Mouse (Mus musculus) CH12.LX (cell line): ENCODE data around the gene Fam118a. TPM values are rescaled to one million over a fixed set of nuclear protein-coding genes. Genes with fewer than 3 reads are reported as not detected.

Source experiments
- DNase-seq: peaks from one replicate; pipeline ENCODE4 v3.0.0-alpha.2; 2013; ENCODE audit errors: extremely low read depth
- H3K27ac ChIP-seq: 2 replicates; pipeline ENCODE4 v1.5.1; 2012; ENCODE audit warnings: low read depth, mild to moderate bottlenecking, control low read depth, moderate library complexity; ENCODE audit not compliant: insufficient read depth
- H3K27me3 ChIP-seq: replicated peaks from 2 replicates; pipeline ENCODE3; 2012; ENCODE audit warnings: inconsistent platforms
- H3K36me3 ChIP-seq, 2 experiments: replicated peaks in 1 of 2; 2 replicates each; pipeline versions ENCODE3 to v1.6.1; 2012; ENCODE audit warnings: inconsistent platforms in 1 of 2, low read length in 1 of 2, mild to moderate bottlenecking in 1 of 2, mixed read lengths in 1 of 2, moderate library complexity in 1 of 2; ENCODE audit not compliant: control insufficient read depth in 1 of 2, insufficient read depth in 1 of 2
- H3K4me1 ChIP-seq, 2 experiments: 2 replicates each; pipeline ENCODE4 v1.6.1; 2012; ENCODE audit warnings: inconsistent platforms in 1 of 2, moderate library complexity in 1 of 2; ENCODE audit not compliant: insufficient read depth in 2 of 2, control insufficient read depth in 1 of 2
- H3K4me2 ChIP-seq: 2 replicates; pipeline ENCODE4 v1.6.1; 2012; ENCODE audit warnings: low read depth, mild to moderate bottlenecking, control low read depth; ENCODE audit not compliant: poor library complexity, insufficient read depth, severe bottlenecking
- H3K4me3 ChIP-seq, 3 experiments: fragments of 150-350 bp in 1 of 3; sonication (generic) in 1 of 3; replicated peaks in 1 of 3; 2 replicates each; pipeline versions ENCODE3 to v1.5.1; 2011 to 2012; ENCODE audit warnings: low read depth in 2 of 3, low read length in 2 of 3, mild to moderate bottlenecking in 2 of 3, moderate library complexity in 2 of 3, control low read depth in 1 of 3, improper control_type of control experiment in 1 of 3, inconsistent platforms in 1 of 3, mixed read lengths in 1 of 3; ENCODE audit not compliant: poor library complexity in 1 of 3
- H3K79me2 ChIP-seq: replicated peaks from 2 replicates; pipeline ENCODE4 v1.6.1; 2012; ENCODE audit warnings: mild to moderate bottlenecking, moderate library complexity; ENCODE audit not compliant: control insufficient read depth, poor library complexity, insufficient read depth, severe bottlenecking; ENCODE audit errors: extremely low read depth
- H3K9ac ChIP-seq: 2 replicates; pipeline ENCODE4 v1.6.1; 2012; ENCODE audit warnings: low read depth, mild to moderate bottlenecking, control low read depth, moderate library complexity; ENCODE audit not compliant: insufficient read depth
- H3K9me3 ChIP-seq: replicated peaks from 2 replicates; pipeline ENCODE3; 2012; ENCODE audit warnings: low read length, inconsistent platforms, mixed read lengths
- BHLHE40 ChIP-seq: IDR thresholded peaks from 2 replicates; pipeline ENCODE4 v1.6.1; 2011; ENCODE audit warnings: mild to moderate bottlenecking, low read depth, low read length, improper control_type of control experiment
- CTCF ChIP-seq, 2 experiments: IDR thresholded peaks in 1 of 2; conservative IDR thresholded peaks in 1 of 2; 2 replicates each; pipeline ENCODE4 v1.5.1; 2011 to 2012; ENCODE audit warnings: low read depth in 2 of 2, low read length in 2 of 2, improper control_type of control experiment in 1 of 2, inconsistent platforms in 1 of 2, mild to moderate bottlenecking in 1 of 2, moderate library complexity in 1 of 2
- E2F4 ChIP-seq: IDR thresholded peaks from 2 replicates; pipeline ENCODE4 v1.6.1; 2011; ENCODE audit warnings: low read depth, low read length, improper control_type of control experiment; ENCODE audit not compliant: insufficient replicate concordance
- ELF1 ChIP-seq: IDR thresholded peaks from 2 replicates; pipeline ENCODE4 v1.6.1; 2014; ENCODE audit warnings: low read depth, mild to moderate bottlenecking, inconsistent platforms, low read length, improper control_type of control experiment
- HCFC1 ChIP-seq: IDR thresholded peaks from 2 replicates; pipeline ENCODE4 v1.6.1; 2012; ENCODE audit warnings: low read depth, mild to moderate bottlenecking, inconsistent platforms, low read length, improper control_type of control experiment
- MAFK ChIP-seq: IDR thresholded peaks from 2 replicates; pipeline ENCODE4 v1.6.1; 2011; ENCODE audit warnings: low read length, improper control_type of control experiment; ENCODE audit not compliant: insufficient replicate concordance
- MAX ChIP-seq: IDR thresholded peaks from 2 replicates; pipeline ENCODE4 v1.6.1; 2011; ENCODE audit warnings: low read length, improper control_type of control experiment
- MAZ ChIP-seq: IDR thresholded peaks from 2 replicates; pipeline ENCODE4 v1.6.1; 2012; ENCODE audit warnings: low read depth, mild to moderate bottlenecking, inconsistent platforms, low read length, improper control_type of control experiment, moderate library complexity
- MYC ChIP-seq: IDR thresholded peaks from 2 replicates; pipeline ENCODE4 v1.6.1; 2011; ENCODE audit warnings: low read depth, mild to moderate bottlenecking, improper control_type of control experiment, low read length
- NELFE ChIP-seq: IDR thresholded peaks from 2 replicates; pipeline ENCODE4 v1.6.1; 2011; ENCODE audit warnings: low read depth, low read length, improper control_type of control experiment
- POLR2A ChIP-seq: IDR thresholded peaks from 2 replicates; pipeline ENCODE4 v1.6.1; 2011; ENCODE audit warnings: low read depth, mild to moderate bottlenecking, improper control_type of control experiment, low read length
- RAD21 ChIP-seq: IDR thresholded peaks from 2 replicates; pipeline ENCODE4 v1.6.1; 2011; ENCODE audit warnings: low read depth, mild to moderate bottlenecking, low read length, improper control_type of control experiment, moderate library complexity
- SIN3A ChIP-seq: IDR thresholded peaks from 2 replicates; pipeline ENCODE4 v1.6.1; 2012; ENCODE audit warnings: low read length, improper control_type of control experiment, inconsistent platforms
- SMC3 ChIP-seq: IDR thresholded peaks from 2 replicates; pipeline ENCODE4 v1.6.1; 2011; ENCODE audit warnings: low read depth, low read length, improper control_type of control experiment
- USF1 ChIP-seq: IDR thresholded peaks from 2 replicates; pipeline ENCODE4 v1.6.1; 2014; ENCODE audit warnings: low read depth, mild to moderate bottlenecking, inconsistent platforms, low read length, improper control_type of control experiment
- USF2 ChIP-seq: conservative IDR thresholded peaks from 2 replicates; pipeline ENCODE4 v1.6.1; 2011; ENCODE audit warnings: low read depth, low read length, improper control_type of control experiment
- ZNF384 ChIP-seq: IDR thresholded peaks from 2 replicates; pipeline ENCODE4 v1.6.1; 2012; ENCODE audit warnings: low read depth, low read length, improper control_type of control experiment, inconsistent platforms
- dilution Hi-C: fragments of 300-500 bp; cut with MboI; formaldehyde crosslinking; loops from 2 replicates; pipeline ENCODE4 v1.14.3; 2020; ENCODE audit warnings: low sequenced_read_pairs; ENCODE audit not compliant: extremely low pct_unique_long_range_greater_than_20kb, extremely low pct_ligation_motif_present
- in situ Hi-C: fragments of 300-500 bp; cut with MboI; formaldehyde crosslinking; loops from 3 replicates; pipeline ENCODE4 v1.14.3; 2019; ENCODE audit warnings: low sequenced_read_pairs, low pct_ligation_motif_present, low pct_unique_long_range_greater_than_20kb, mixed read lengths
- polyA plus RNA-seq: library from polyadenylated mRNA; unstranded; fragments of >175 nt; gene quantifications from 2 replicates; pipeline ENCODE4 v1.2.1, GENCODE M21; 2012; ENCODE audit warnings: low read depth; ENCODE audit not compliant: insufficient read length
- total RNA-seq, 2 experiments: library from RNA; depleted of rRNA; stranded (reverse); fragments of 300-350 nt in 1 of 2; fragments of >200 nt in 1 of 2; gene quantifications; 2 replicates each; pipeline ENCODE4 v1.2.3; 2012 to 2014

Gene Fam118a
- total and polyA plus RNA-seq, 3 experiments, result 13.1 to 18.2 (median 15.0) TPM

DNA sequence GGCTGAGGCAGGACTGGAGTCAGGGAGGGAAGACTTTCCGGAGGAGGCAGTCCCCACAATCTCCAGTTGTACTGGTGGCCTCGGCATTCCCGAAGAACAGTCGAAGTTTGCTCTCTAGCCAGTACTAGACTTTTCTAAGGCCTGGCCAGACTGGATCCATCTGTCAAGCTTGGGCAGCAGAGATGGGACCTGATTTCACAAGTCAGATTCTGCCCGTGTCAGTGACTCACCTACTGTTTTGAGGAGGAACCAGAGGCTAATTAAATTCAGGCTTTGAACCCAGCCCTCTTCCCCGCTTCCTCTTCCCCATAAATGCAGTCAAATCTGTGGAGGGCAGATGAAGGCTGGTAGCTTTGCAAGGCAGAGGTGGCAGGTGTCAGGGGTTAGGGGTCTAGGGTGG is 33.7 kb upstream of the Fam118a start:
- Histone ChIP-seq H3K27me3 (peaks cover 2% of the 10 kb centered on the region), H3K9ac (no peak overlapping the region), H3K79me2 (no peaks in the 10 kb centered on the region), H3K36me3 (no peaks in the 10 kb centered on the region), H3K4me3 (no peak overlapping the region), H3K9me3 (no peaks in the 10 kb centered on the region), H3K4me2 (no peak overlapping the region), H3K27ac (no peak overlapping the region), H3K4me1 (peaks cover 10 to 32% of the 10 kb centered on the region in 2 experiments)
- in situ Hi-C loops, result loop anchor here (5.0 to 10.0 kb wide), 3 partner anchors 42 to 220 kb away; partner anchors contain the start of genes Gm29666 and Nup50
- peak; percentile 48 for DNase-seq
- TF ChIP-seq E2F4, result no peak
- TF ChIP-seq MAZ, result no peak
- no peak for TF ChIP-seq USF2
- TF ChIP-seq SIN3A, result no peak
- TF ChIP-seq MYC, result no peak
- TF ChIP-seq ZNF384, result no peak
- TF ChIP-seq POLR2A, result no peak
- no peak for TF ChIP-seq MAX
- TF ChIP-seq HCFC1, result no peak
- TF ChIP-seq BHLHE40, result no peak
- no peak for TF ChIP-seq ELF1
- TF ChIP-seq NELFE, result no peak
- dilution Hi-C loops, result no loop called here

DNA sequence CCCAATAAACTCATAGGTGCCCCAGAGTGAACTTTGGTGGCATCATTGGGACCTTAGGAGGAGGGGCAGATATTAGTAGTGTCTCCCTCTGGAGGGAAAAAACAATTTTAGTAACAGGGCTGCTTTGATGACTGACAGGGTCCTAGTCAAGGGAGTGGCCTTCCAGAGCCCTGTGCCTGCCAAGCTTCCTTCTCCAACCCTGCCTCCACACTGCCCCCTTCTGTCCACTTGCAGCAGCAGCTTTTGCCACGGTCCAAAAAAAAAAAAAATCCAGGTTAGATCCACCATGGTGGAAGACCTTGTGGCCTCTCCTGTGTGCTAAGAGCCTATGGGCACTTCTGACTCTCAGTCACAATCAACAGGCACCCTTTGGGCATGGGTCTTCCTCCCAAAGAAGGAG is 32.8 kb upstream of the Fam118a start:
- in situ Hi-C loops, result loop anchor here (5.0 to 10.0 kb wide), 3 partner anchors 41 to 221 kb away; partner anchors contain the start of genes Gm29666 and Nup50
- peak; percentile 81 for DNase-seq
- H3K4me2 ChIP-seq, result no peak overlapping the region
- no peak overlapping the region for H3K27ac ChIP-seq
- H3K36me3 ChIP-seq, result no peaks in the 10 kb centered on the region
- H3K4me1 ChIP-seq, result peaks cover 10 to 41% of the 10 kb centered on the region in 2 experiments
- no peaks in the 10 kb centered on the region for H3K9me3 ChIP-seq
- no peaks in the 10 kb centered on the region for H3K79me2 ChIP-seq
- dilution Hi-C loops, result no loop called here
- H3K4me3 ChIP-seq, result no peak overlapping the region
- no peaks in the 10 kb centered on the region for H3K27me3 ChIP-seq
- H3K9ac ChIP-seq, result no peak overlapping the region
- TF ChIP-seq USF1 (no peak), ZNF384 (peak; percentile 96), CTCF (conservative IDR thresholded peaks at IDR 0.05 in 1 of 2, IDR thresholded peaks at IDR 0.05 in 1 of 2; ENCODE audit: low read depth in 2 of 2, low read length in 2 of 2) (peak; percentile 63 to 86), SMC3 (peak; percentile 77), MAFK (no peak), RAD21 (peak; percentile 72)
